Comparison of ENCODE assay signal across 16 mouse cellular contexts in the genomic region with DNA sequence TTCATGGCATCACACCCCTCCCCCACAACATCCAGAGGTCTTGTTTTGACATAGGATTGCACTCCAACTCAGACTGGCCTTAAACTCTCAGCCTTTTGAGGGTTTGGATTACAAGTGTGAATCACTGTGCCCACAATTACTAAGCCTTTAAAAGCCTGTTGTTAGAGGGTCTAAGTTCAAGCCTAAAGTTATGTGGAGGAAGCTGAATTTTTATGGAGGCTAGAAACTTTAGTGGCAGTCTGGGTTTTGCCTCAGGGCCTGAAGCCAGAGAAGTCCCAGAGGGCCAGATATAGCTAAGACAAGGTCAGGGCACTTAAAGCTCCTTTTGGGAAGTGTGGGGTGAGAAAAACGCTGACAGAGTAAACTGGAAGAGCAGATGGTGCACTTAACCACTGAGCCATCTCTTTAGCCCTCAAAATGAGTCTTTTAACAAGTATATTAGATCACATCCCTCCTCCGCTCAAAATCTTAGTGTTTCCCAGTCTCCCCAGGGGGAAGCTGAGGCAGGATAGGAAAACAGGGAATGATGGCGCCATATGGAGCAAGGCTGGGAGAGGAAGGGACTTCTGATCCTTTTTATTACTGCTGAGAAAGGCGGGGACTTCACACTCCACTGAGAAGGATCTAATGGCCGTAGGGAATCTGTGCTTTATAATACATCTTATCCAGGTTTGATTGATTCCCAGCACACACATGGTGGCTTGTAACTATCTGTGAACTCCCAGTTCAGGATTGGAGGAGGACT. TPM values are rescaled to one million over a fixed set of nuclear protein-coding genes. Genes with fewer than 3 reads are reported as not detected.
DNase-seq lines count a peak whose midpoint lies in the region; ATAC-seq and TF ChIP-seq lines count a peak whose summit lies in the region.
"Had no signal": no experiment of that assay in that cellular context is flagged by ENCODE, and none has a peak within 500 bp of the region (broad histone marks: within the 10 kb centered on the region; RNA-seq: fewer than 3 reads in every experiment).

No protein-coding gene starts in this region.

- no peaks in the 10 kb centered on the region for H3K4me1 ChIP-seq in kidney, adult 2 months (ENCODE audit: control insufficient read depth, insufficient read depth, low read length)
- H3K4me1 ChIP-seq in kidney, embryonic 16.5 days (ENCODE audit: insufficient read depth, low read length): peaks cover 9% of the 10 kb centered on the region; the same call in 1 of the 2 replicates
- H3K4me1 ChIP-seq in hindbrain, embryonic 13.5 days (replicated peaks): no peaks in the 10 kb centered on the region
- H3K4me1 ChIP-seq: heart, embryonic 15.5 days; neural tube, embryonic 15.5 days had no signal

- 60% methylated on average over 5 of the region's 5 CpGs for WGBS in kidney, adult 2 months
- 27% methylated on average over 5 of the region's 5 CpGs for WGBS in kidney, embryonic 16.5 days
- 65% methylated on average over 5 of the region's 5 CpGs for WGBS in hindbrain, embryonic 13.5 days

- no peaks in the 10 kb centered on the region for H3K36me3 ChIP-seq in kidney, adult 2 months (ENCODE audit: control insufficient read depth, insufficient read depth, low read length)
- no peaks in the 10 kb centered on the region for H3K36me3 ChIP-seq in kidney, embryonic 16.5 days (ENCODE audit: insufficient read depth, low read length)
- no peaks in the 10 kb centered on the region for H3K36me3 ChIP-seq in hindbrain, embryonic 13.5 days
- H3K36me3 ChIP-seq: heart, embryonic 15.5 days; neural tube, embryonic 15.5 days had no signal

- H3K27ac ChIP-seq in kidney, adult 2 months (ENCODE audit: insufficient read depth, low read depth, low read length): no peak overlapping the region
- no peak overlapping the region for H3K27ac ChIP-seq in kidney, embryonic 16.5 days (ENCODE audit: low read length)
- no peak overlapping the region for H3K27ac ChIP-seq in hindbrain, embryonic 13.5 days
- H3K27ac ChIP-seq: heart, embryonic 15.5 days; neural tube, embryonic 15.5 days had no signal

- TF ChIP-seq POLR2A in kidney, adult 2 months (IDR thresholded peaks at IDR 0.05; ENCODE audit: low read depth, low read length): no peak

- no peaks in the 10 kb centered on the region for H3K27me3 ChIP-seq in kidney, adult 2 months (replicated peaks; ENCODE audit: control insufficient read depth, insufficient read depth, low read length)
- no peaks in the 10 kb centered on the region for H3K27me3 ChIP-seq in kidney, embryonic 16.5 days (ENCODE audit: insufficient read depth, low read length)
- no peaks in the 10 kb centered on the region for H3K27me3 ChIP-seq in hindbrain, embryonic 13.5 days
- H3K27me3 ChIP-seq: heart, embryonic 15.5 days; neural tube, embryonic 15.5 days had no signal

- H3K9ac ChIP-seq in kidney, embryonic 16.5 days (replicated peaks; ENCODE audit: low read length): no peak overlapping the region
- no peak overlapping the region for H3K9ac ChIP-seq in hindbrain, embryonic 13.5 days
- H3K9ac ChIP-seq: heart, embryonic 15.5 days; neural tube, embryonic 15.5 days had no signal

- no peaks in the 10 kb centered on the region for H3K9me3 ChIP-seq in kidney, embryonic 16.5 days (ENCODE audit: low read length)
- no peaks in the 10 kb centered on the region for H3K9me3 ChIP-seq in hindbrain, embryonic 13.5 days
- H3K9me3 ChIP-seq: heart, embryonic 15.5 days; neural tube, embryonic 15.5 days had no signal

- no peak for TF ChIP-seq CTCF in kidney, adult 2 months (conservative IDR thresholded peaks at IDR 0.05; ENCODE audit: insufficient read depth, insufficient read length, low read depth, low read length)

- H3K4me2 ChIP-seq in kidney, embryonic 16.5 days (replicated peaks; ENCODE audit: low read depth, low read length): no peak overlapping the region
- no peak overlapping the region for H3K4me2 ChIP-seq in hindbrain, embryonic 13.5 days
- H3K4me2 ChIP-seq: heart, embryonic 15.5 days; neural tube, embryonic 15.5 days had no signal

- no peak overlapping the region for H3K4me3 ChIP-seq in kidney, adult 2 months (ENCODE audit: insufficient read depth, low read depth, low read length)
- no peak overlapping the region for H3K4me3 ChIP-seq in kidney, embryonic 16.5 days (ENCODE audit: low read length)
- no peak overlapping the region for H3K4me3 ChIP-seq in hindbrain, embryonic 13.5 days
- H3K4me3 ChIP-seq: heart, embryonic 15.5 days; neural tube, embryonic 15.5 days had no signal

- peak; percentile 16 for DNase-seq in embryo, embryonic 10.5 days (ENCODE audit: low spot score)
- DNase-seq in embryo, embryonic 10 days (ENCODE audit: low spot score): no peak
- DNase-seq in kidney, adult 2 months: peak; percentile 56
- no peak for DNase-seq in kidney, adult 18-20 months
- DNase-seq in mesoderm, embryonic 11.5 days (ENCODE audit: low read depth, low spot score): peak; percentile 12
- DNase-seq in adrenal gland, adult 18-20 months (ENCODE audit: low spot score in 2 of 2): no peak
- DNase-seq: cerebellum, postnatal 25 days; layer of hippocampus, adult 9-11 months; lung, adult 18-20 months had no signal

- 0 out of 2 replicates have a peak, but pooled peaks have one; percentile 19 for ATAC-seq in kidney, embryonic 16.5 days (ENCODE audit: low FRiP score, low TSS enrichment)
- ATAC-seq in hindbrain, embryonic 13.5 days (ENCODE audit: low FRiP score): no peak

RNA-seq across cellular contexts. Expression of a gene that starts 10.5 kb away (rescaled TPM):
- polyA plus RNA-seq in kidney, adult 2 months (2012; rRNA removed): 0.23 and 0.34 TPM in 2 replicates
- 0.12 and 0.44 TPM in 2 replicates for polyA plus RNA-seq in kidney, embryonic 16.5 days (2015; fragmentation: Nextera tagmentation; extraction: Ambion mirVana)
- polyA plus RNA-seq in hindbrain, embryonic 13.5 days (2015; fragmentation: Nextera tagmentation; extraction: Ambion mirVana): 1.3 and 1.8 TPM in 2 replicates
- not detected for total RNA-seq in adrenal gland, adult 18-20 months (2021)
- total RNA-seq: megakaryocyte progenitor cell, adult 5-6 weeks had no signal

RNA-seq across cellular contexts. Expression of a gene that starts 12.8 kb away (rescaled TPM):
- 124 and 140 TPM in 2 replicates for polyA plus RNA-seq in kidney, adult 2 months (2012; rRNA removed)
- 214 and 232 TPM in 2 replicates for polyA plus RNA-seq in kidney, embryonic 16.5 days (2015; fragmentation: Nextera tagmentation; extraction: Ambion mirVana)
- polyA plus RNA-seq in hindbrain, embryonic 13.5 days (2015; fragmentation: Nextera tagmentation; extraction: Ambion mirVana): 33.6 and 37.9 TPM in 2 replicates
- 10 to 100 TPM; 52.3 to 61.9 TPM for total RNA-seq in adrenal gland, adult 18-20 months (2021)
- total RNA-seq: megakaryocyte progenitor cell, adult 5-6 weeks; MEL had no signal

RNA-seq across cellular contexts. Expression of a gene that starts 23.2 kb away (rescaled TPM):
- polyA plus RNA-seq in kidney, adult 2 months (2012; rRNA removed): 0.45 and 0.61 TPM in 2 replicates
- 7.5 and 7.9 TPM in 2 replicates for polyA plus RNA-seq in kidney, embryonic 16.5 days (2015; fragmentation: Nextera tagmentation; extraction: Ambion mirVana)
- not detected in 2 replicates for polyA plus RNA-seq in hindbrain, embryonic 13.5 days (2015; fragmentation: Nextera tagmentation; extraction: Ambion mirVana)
- under 1 TPM in 1 of 2 experiments, not detected in 1; 0.58 TPM for total RNA-seq in adrenal gland, adult 18-20 months (2021)
- total RNA-seq: MEL had no signal
- polyA plus RNA-seq: midbrain, postnatal 0 days had no signal

RNA-seq across cellular contexts. Expression of a gene that starts 35.6 kb away (rescaled TPM):
- polyA plus RNA-seq in kidney, adult 2 months (2012; rRNA removed): 64.7 and 65.4 TPM in 2 replicates
- 43.4 and 45.8 TPM in 2 replicates for polyA plus RNA-seq in kidney, embryonic 16.5 days (2015; fragmentation: Nextera tagmentation; extraction: Ambion mirVana)
- 10.6 and 12.2 TPM in 2 replicates for polyA plus RNA-seq in hindbrain, embryonic 13.5 days (2015; fragmentation: Nextera tagmentation; extraction: Ambion mirVana)
- 10 to 100 TPM; 33.3 to 49.1 TPM for total RNA-seq in adrenal gland, adult 18-20 months (2021)

RNA-seq across cellular contexts. Expression of a gene that starts 35.7 kb away (rescaled TPM):
- polyA plus RNA-seq in kidney, adult 2 months (2012; rRNA removed): 625 and 771 TPM in 2 replicates
- 116 and 122 TPM in 2 replicates for polyA plus RNA-seq in kidney, embryonic 16.5 days (2015; fragmentation: Nextera tagmentation; extraction: Ambion mirVana)
- 8.4 and 9.5 TPM in 2 replicates for polyA plus RNA-seq in hindbrain, embryonic 13.5 days (2015; fragmentation: Nextera tagmentation; extraction: Ambion mirVana)
- total RNA-seq in adrenal gland, adult 18-20 months (2021): 100 to 1,000 TPM; 141 to 298 TPM

Comparison
In these comparisons a context has a peak if more than half of its experiments do, and no peak if none do; other contexts are left out.
1. DNase-seq: peak in embryo, embryonic 10.5 days (single experiment), kidney, adult 2 months (single experiment) and mesoderm, embryonic 11.5 days (single experiment); none in embryo, embryonic 10 days (single experiment), kidney, adult 18-20 months (single experiment) and adrenal gland, adult 18-20 months (0 of 2).